Mouse (Mus musculus): ENCODE results near the gene Panx2. TPM values are rescaled to one million over a fixed set of nuclear protein-coding genes. Genes with fewer than 3 reads are reported as not detected.

Panx2 gene
- under 1 TPM; 0.56 to 0.99 TPM for total RNA-seq (2021)
- long read RNA-seq, experiment 1 = 0 reads
- long read RNA-seq, experiment 2 = 0 reads

- DNase-seq = no peak
These were observed at the start of gene Panx2 for GRCm38 (mm10) chr15:89059161-89059931. TSS of gene Panx2 (plus strand) at chr15:89059734.

GRCm38 (mm10) chr15:89016722-89017121 lies 42.8 kb upstream of the Panx2 start:
- no peak for DNase-seq

DNA sequence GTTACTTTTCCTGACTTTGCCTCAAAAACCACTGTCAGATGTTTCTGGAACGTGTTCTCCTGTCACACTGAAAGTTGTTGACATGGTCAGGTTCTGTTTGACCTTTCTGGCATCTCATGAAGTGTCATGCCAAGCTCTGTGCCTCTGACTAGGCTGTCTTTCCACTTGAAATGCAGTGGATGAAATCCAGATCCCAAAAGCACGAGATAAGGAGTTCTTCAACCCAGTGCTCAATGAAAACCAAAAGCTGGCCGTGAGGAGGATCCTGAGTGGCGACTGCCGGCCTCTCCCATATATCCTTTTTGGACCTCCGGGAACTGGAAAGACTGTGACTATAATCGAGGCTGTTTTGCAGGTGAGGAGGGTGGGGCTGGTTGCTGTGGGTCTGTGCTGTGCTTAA lies 39.4 kb upstream of the Panx2 start:
- DNase-seq = no peak

DNA sequence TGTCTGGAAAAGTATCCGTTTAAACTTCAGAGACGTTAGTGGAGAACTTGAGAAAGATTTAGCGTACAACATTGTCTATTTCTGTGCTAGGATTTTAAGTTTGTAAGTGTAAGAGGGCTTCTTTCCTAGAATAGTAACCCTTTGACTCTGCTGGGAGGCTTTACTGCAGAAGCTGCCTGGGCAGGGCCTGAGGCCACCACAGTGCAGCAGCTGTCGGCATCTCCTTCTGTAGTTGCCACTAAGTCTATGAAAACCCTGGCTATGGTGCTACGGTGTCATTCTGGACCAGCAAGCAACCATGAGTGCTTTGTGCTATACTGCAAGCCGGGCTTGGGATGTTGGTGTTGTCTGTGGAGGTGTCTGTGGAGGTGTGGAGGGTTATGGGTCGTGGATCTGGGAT lies 39.0 kb upstream of the Panx2 start:
- DNase-seq = no peak

- DNase-seq = no peak
These were observed 15.2 kb upstream of the Panx2 start for GRCm38 (mm10) chr15:89044381-89044780.

GRCm38 (mm10) chr15:89046356-89046755 lies 13.2 kb upstream of the Panx2 start:
- DNase-seq = no peak

GRCm38 (mm10) chr15:89054666-89055065 lies 4.9 kb upstream of the Panx2 start:
- no peak for DNase-seq

GRCm38 (mm10) chr15:89058736-89059135 lies 798 bp upstream of the Panx2 start:
- no peak for DNase-seq

- peak; percentile 25 to 54 for DNase-seq
These were observed 623 bp downstream of the Panx2 start for GRCm38 (mm10) chr15:89060032-89060681.

- no peak for DNase-seq
These were observed 1.4 kb downstream of the Panx2 start for GRCm38 (mm10) chr15:89060811-89061460.

DNA sequence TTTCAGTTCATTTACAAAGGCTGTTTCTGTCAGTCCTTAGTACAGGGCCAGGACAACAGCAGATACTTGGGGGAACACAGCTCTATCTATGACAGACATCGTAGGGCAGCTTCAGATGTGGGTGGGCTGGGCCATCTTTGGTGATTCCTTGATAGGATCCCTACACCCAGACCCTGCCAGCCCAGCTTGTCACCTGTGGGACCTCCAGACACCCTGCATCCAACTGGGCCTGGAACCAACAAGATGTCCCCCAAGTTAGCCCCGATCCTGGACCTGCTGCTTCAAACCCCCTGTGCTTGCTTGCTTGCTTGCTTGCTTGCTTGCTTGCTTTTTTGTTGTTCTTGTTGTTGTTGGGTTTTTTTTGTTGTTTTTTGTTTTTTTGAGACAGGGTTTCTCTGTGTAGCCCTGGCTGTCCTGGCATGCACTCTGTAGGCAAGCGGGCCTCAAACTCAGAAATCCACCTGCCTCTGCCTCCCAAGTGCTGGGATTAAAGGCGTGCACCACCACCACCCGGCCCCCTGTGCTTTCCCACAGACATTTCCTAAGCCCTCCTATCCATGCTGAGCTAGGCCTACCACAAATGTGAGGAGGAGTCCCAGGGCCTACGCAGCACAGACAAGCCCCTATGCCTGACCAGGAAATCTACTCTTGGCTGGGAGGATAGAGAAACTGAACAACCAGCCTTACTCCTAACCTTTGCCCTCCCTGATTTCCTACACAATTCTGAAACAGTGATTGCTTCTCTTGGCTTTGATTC lies 2.4 kb downstream of the Panx2 start:
- no peak for DNase-seq

- DNase-seq = no peak
These were observed 3.0 kb downstream of the Panx2 start for GRCm38 (mm10) chr15:89062518-89062910.

DNA sequence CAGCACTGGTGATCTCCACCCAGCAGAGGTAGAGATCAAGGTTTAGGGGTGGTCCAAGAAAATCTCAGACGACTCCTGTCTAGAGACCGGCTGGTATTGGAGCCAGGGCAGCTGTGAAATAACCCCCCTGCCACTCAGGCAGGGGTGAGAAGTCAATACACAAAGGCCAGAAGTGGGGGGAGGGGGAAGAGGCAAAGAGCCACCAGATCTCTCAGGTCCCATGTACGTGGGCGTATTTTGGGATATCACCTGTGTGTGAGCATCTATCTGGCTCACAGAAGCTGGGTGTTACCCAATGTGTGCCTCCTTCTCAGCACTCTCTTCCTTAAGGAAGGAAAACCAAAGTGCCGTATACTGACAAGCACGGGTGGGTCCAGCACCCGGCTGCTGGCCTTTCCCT lies 3.5 kb downstream of the Panx2 start:
- DNase-seq = no peak

DNA sequence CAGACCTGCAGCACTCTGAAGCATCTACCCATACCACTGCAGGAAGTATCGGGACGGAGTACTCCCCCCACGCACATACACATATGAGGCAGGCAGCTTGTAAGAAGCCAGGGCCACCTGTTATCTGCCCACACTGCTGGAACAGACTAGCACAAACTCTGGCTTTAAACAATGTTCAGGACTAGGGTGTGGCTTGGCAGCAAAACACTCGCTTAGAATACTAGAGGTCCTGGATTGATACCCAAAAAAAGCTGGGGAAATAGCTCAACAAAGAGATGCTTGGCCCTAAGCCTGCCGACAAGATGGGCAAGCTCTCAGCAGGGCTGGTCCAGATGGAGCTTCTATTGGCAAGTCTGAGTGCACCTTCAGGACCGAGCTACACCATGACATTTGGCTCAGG lies 4.0 kb downstream of the Panx2 start:
- no peak for DNase-seq

DNA sequence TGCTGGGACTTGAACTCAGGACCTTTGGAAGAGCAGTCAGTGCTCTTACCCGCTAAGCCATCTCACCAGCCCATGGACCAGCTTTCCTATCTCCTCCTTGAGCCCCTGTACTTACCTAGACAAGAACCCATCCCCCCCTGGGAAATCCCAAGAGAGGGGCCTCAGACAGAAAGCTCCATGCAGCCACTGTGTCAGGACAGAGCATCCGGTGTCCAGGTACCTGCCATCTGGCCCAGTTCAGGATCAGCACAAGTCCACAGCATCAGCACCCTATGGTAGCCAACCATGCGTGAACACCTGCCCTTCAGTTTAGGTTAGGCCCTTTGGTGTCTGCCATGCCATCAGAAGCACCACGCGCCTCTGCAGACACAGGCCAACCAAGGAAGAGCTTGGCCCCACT lies 5.4 kb downstream of the Panx2 start:
- DNase-seq = no peak

DNA sequence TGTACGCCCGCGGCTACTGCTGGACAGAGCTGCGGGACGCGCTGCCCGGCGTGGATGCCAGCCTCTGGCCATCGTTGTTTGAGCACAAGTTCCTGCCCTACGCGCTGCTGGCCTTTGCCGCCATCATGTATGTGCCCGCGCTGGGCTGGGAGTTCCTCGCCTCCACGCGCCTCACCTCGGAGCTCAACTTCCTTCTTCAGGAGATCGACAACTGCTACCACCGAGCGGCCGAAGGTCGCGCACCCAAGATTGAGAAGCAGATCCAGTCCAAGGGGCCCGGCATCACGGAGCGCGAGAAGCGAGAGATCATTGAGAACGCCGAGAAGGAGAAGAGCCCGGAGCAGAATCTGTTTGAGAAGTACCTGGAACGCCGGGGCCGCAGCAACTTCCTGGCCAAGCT lies 8.1 kb downstream of the Panx2 start:
- DNase-seq = no peak

GRCm38 (mm10) chr15:89068226-89068625 lies 8.7 kb downstream of the Panx2 start:
- DNase-seq = no peak

DNA sequence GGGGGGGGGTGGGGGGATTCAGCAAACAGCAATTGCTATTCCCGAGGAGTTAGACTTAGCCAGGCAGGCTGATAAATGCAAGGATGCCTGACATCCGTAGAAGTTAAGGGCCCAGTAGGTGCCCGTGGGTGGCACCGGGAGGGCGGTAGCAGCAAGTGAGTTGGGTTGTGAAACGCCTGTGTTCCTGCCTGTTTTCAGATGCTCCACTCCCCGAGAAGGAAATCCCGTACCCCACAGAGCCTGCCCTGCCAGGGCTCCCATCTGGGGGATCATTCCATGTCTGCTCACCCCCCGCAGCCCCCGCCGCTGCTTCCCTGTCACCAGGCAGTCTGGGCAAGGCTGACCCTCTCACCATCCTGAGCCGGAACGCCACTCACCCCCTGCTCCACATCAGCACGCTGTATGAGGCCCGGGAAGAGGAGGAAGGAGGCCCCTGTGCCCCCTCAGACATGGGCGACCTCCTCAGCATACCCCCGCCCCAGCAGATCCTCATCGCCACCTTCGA lies 9.9 kb downstream of the Panx2 start:
- no peak for DNase-seq

DNA sequence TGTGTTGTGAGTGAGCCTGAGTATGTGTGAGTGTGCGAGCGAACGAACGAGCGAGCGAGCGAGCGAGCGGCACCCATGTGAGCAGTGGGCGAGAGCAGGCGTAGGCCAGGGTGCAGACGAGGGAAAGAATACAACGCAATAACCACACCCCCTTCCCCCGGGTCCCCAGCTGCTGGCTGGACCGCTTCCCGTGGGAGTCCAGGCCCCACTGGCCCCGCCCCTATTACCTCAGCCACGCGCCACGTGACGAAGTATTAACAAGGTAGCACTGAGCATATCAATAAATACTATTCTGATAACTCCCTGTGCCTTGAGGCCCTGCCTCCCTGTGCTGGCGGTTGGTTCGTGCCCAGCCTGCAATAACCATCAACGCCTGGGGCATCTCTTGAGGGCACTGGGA lies 11.1 kb downstream of the Panx2 start:
- DNase-seq = no peak

GRCm38 (mm10) chr15:89073993-89074603 lies 14.6 kb downstream of the Panx2 start:
- no peak for DNase-seq

- DNase-seq = peak in 1 of 2 experiments; percentile 17
These were observed 15.3 kb downstream of the Panx2 start, which contains the start of gene Trabd for GRCm38 (mm10) chr15:89074613-89075477. TSS of gene Trabd (plus strand) at chr15:89075124.
